24 mouse cellular contexts compared by ENCODE assay signal in genomic region chr10:60394936-60395335, GRCm38 (mm10). TPM values are rescaled to one million over a fixed set of nuclear protein-coding genes. Genes with fewer than 3 reads are reported as not detected.
DNase-seq lines count a peak whose midpoint lies in the region; ATAC-seq and TF ChIP-seq lines count a peak whose summit lies in the region.
"Had no signal": no experiment of that assay in that cellular context is flagged by ENCODE, and none has a peak within 500 bp of the region (broad histone marks: within the 10 kb centered on the region; RNA-seq: fewer than 3 reads in every experiment).

No protein-coding gene starts in this region.

- H3K9me3 ChIP-seq in forebrain, postnatal 0 days (ENCODE audit: low read length), result no peaks in the 10 kb centered on the region
- H3K9me3 ChIP-seq in forebrain, embryonic 11.5 days (ENCODE audit: control insufficient read depth, low read length), result no peaks in the 10 kb centered on the region
- no peaks in the 10 kb centered on the region for H3K9me3 ChIP-seq in neural tube, embryonic 15.5 days (replicated peaks)
- H3K9me3 ChIP-seq in midbrain, embryonic 15.5 days, result no peaks in the 10 kb centered on the region
- H3K9me3 ChIP-seq: heart, embryonic 13.5 days; limb, embryonic 15.5 days; liver, embryonic 15.5 days; midbrain, embryonic 13.5 days; stomach, embryonic 15.5 days had no signal

- H3K27me3 ChIP-seq in forebrain, postnatal 0 days (ENCODE audit: insufficient read depth, low read length), result no peaks in the 10 kb centered on the region
- no peaks in the 10 kb centered on the region for H3K27me3 ChIP-seq in forebrain, embryonic 11.5 days (ENCODE audit: control insufficient read depth, insufficient read depth, low read length)
- H3K27me3 ChIP-seq in neural tube, embryonic 15.5 days (replicated peaks), result no peaks in the 10 kb centered on the region
- H3K27me3 ChIP-seq in midbrain, embryonic 15.5 days (replicated peaks), result no peaks in the 10 kb centered on the region
- H3K27me3 ChIP-seq: limb, embryonic 15.5 days; liver, embryonic 15.5 days; midbrain, embryonic 13.5 days; stomach, embryonic 15.5 days had no signal

- peak; percentile 21 for DNase-seq in forebrain, postnatal 0 days
- no peak for DNase-seq in forebrain, embryonic 11.5 days (ENCODE audit: low spot score)
- DNase-seq in left cerebral cortex, adult 18-20 months (ENCODE audit: low spot score in 2 of 2), result peak; percentile 32 to 54
- no peak for DNase-seq in left cerebral cortex, adult 11 months (ENCODE audit: low spot score)
- peak; percentile 38 for DNase-seq in NIH3T3 (ENCODE audit: low read depth)
- DNase-seq in cerebellum, adult 11 months, result no peak
- DNase-seq: cerebellum, adult 9-10 months; heart, adult 11 months; kidney, postnatal 36 days; retina, postnatal 1 day; thymus, adult 18-20 months; thymus, postnatal 4 days had no signal

- no peak overlapping the region for H3K9ac ChIP-seq in forebrain, postnatal 0 days
- no peak overlapping the region for H3K9ac ChIP-seq in forebrain, embryonic 11.5 days (ENCODE audit: low read length)
- H3K9ac ChIP-seq in neural tube, embryonic 15.5 days (replicated peaks), result no peak overlapping the region
- H3K9ac ChIP-seq in midbrain, embryonic 15.5 days, result no peak overlapping the region
- H3K9ac ChIP-seq: heart, embryonic 13.5 days; limb, embryonic 15.5 days; liver, embryonic 15.5 days; midbrain, embryonic 13.5 days; stomach, embryonic 15.5 days had no signal

- no peak overlapping the region for H3K27ac ChIP-seq in forebrain, postnatal 0 days (ENCODE audit: low read depth, low read length)
- H3K27ac ChIP-seq in forebrain, embryonic 11.5 days (ENCODE audit: low read depth, low read length), result no peak overlapping the region
- peak overlapping the region; percentile 38 for H3K27ac ChIP-seq in neural tube, embryonic 15.5 days (replicated peaks)
- H3K27ac ChIP-seq in midbrain, embryonic 15.5 days, result no peak overlapping the region
- H3K27ac ChIP-seq: heart, embryonic 13.5 days; limb, embryonic 15.5 days; liver, embryonic 15.5 days; midbrain, embryonic 13.5 days; stomach, embryonic 15.5 days had no signal

- ATAC-seq in forebrain, postnatal 0 days, result no peak
- ATAC-seq in forebrain, embryonic 11.5 days (replicated peaks; ENCODE audit: low FRiP score), result no peak
- ATAC-seq in neural tube, embryonic 15.5 days (ENCODE audit: low FRiP score), result no peak
- no peak for ATAC-seq in midbrain, embryonic 15.5 days (replicated peaks)
- ATAC-seq: midbrain, embryonic 13.5 days had no signal

- H3K4me3 ChIP-seq in forebrain, postnatal 0 days (ENCODE audit: low read depth, low read length), result no peak overlapping the region
- no peak overlapping the region for H3K4me3 ChIP-seq in forebrain, embryonic 11.5 days (ENCODE audit: low read depth, low read length)
- no peak overlapping the region for H3K4me3 ChIP-seq in neural tube, embryonic 15.5 days (replicated peaks)
- no peak overlapping the region for H3K4me3 ChIP-seq in midbrain, embryonic 15.5 days
- H3K4me3 ChIP-seq: heart, embryonic 13.5 days; limb, embryonic 15.5 days; liver, embryonic 15.5 days; midbrain, embryonic 13.5 days; stomach, embryonic 15.5 days had no signal

- no peaks in the 10 kb centered on the region for H3K36me3 ChIP-seq in forebrain, postnatal 0 days (ENCODE audit: insufficient read depth)
- H3K36me3 ChIP-seq in forebrain, embryonic 11.5 days (ENCODE audit: control insufficient read depth, insufficient read depth, low read length), result no peaks in the 10 kb centered on the region
- no peaks in the 10 kb centered on the region for H3K36me3 ChIP-seq in neural tube, embryonic 15.5 days
- H3K36me3 ChIP-seq in midbrain, embryonic 15.5 days (replicated peaks), result no peaks in the 10 kb centered on the region
- H3K36me3 ChIP-seq: G1E; heart, embryonic 13.5 days; limb, embryonic 15.5 days; liver, embryonic 15.5 days; midbrain, embryonic 13.5 days; stomach, embryonic 15.5 days had no signal

- H3K4me2 ChIP-seq in forebrain, postnatal 0 days (ENCODE audit: low read depth), result no peak overlapping the region
- H3K4me2 ChIP-seq in forebrain, embryonic 11.5 days (ENCODE audit: low read depth, low read length, severe bottlenecking), result no peak overlapping the region
- H3K4me2 ChIP-seq in neural tube, embryonic 15.5 days, result no peak overlapping the region
- H3K4me2 ChIP-seq in midbrain, embryonic 15.5 days, result no peak overlapping the region
- H3K4me2 ChIP-seq: heart, embryonic 13.5 days; limb, embryonic 15.5 days; liver, embryonic 15.5 days; midbrain, embryonic 13.5 days; stomach, embryonic 15.5 days had no signal

- H3K4me1 ChIP-seq in forebrain, postnatal 0 days (ENCODE audit: insufficient read depth), result no peaks in the 10 kb centered on the region
- H3K4me1 ChIP-seq in forebrain, embryonic 11.5 days (replicated peaks; ENCODE audit: control insufficient read depth, insufficient read depth, low read length), result no peaks in the 10 kb centered on the region
- H3K4me1 ChIP-seq in neural tube, embryonic 15.5 days, result peaks cover 24% of the 10 kb centered on the region
- 0 out of 2 replicates have a peak, but pooled peaks cover 6% of the 10 kb centered on the region for H3K4me1 ChIP-seq in midbrain, embryonic 15.5 days

- 61% methylated on average over 7 of the region's 7 CpGs for WGBS in forebrain, postnatal 0 days
- WGBS in forebrain, embryonic 11.5 days, result 88% methylated on average over 7 of the region's 7 CpGs
- WGBS in neural tube, embryonic 15.5 days, result 42% methylated on average over 7 of the region's 7 CpGs
- 69% methylated on average over 7 of the region's 7 CpGs for WGBS in midbrain, embryonic 15.5 days

- no peak for TF ChIP-seq CTCF in forebrain, postnatal 0 days (IDR thresholded peaks at IDR 0.05; ENCODE audit: low read depth)

RNA-seq across cellular contexts. Expression of gene Gm17455, which starts 4.6 kb away (rescaled TPM):
- 4.7 and 5.4 TPM in 2 replicates for total RNA-seq in forebrain, postnatal 0 days (2014; rRNA removed)
- polyA plus RNA-seq in forebrain, postnatal 0 days (2015; fragmentation: Nextera tagmentation; extraction: Ambion mirVana), result 9.4 and 10.6 TPM in 2 replicates
- polyA plus RNA-seq in forebrain, embryonic 11.5 days (2014; fragmentation: Nextera tagmentation; extraction: Ambion mirVana), result 1.7 and 4.2 TPM in 2 replicates
- total RNA-seq in left cerebral cortex, adult 18-20 months (2021), result not detected
- polyA plus RNA-seq in neural tube, embryonic 15.5 days (2015; fragmentation: Nextera tagmentation; extraction: Ambion mirVana), result 11.3 and 12.5 TPM in 2 replicates
- polyA plus RNA-seq in midbrain, embryonic 15.5 days (2015; fragmentation: Nextera tagmentation; extraction: Ambion mirVana), result 8.9 and 11.0 TPM in 2 replicates
- total RNA-seq: adrenal gland, postnatal 4 days; G1E; gastrocnemius, adult 8-10 months; heart, postnatal 25 days; megakaryocyte progenitor cell, adult 5-6 weeks had no signal
- polyA plus RNA-seq: G1E had no signal

RNA-seq across cellular contexts. Expression of gene Vsir, which starts 48.3 kb away (rescaled TPM):
- 6.8 and 9.3 TPM in 2 replicates for total RNA-seq in forebrain, postnatal 0 days (2014; rRNA removed)
- 2.5 TPM in 2 replicates for polyA plus RNA-seq in forebrain, postnatal 0 days (2015; fragmentation: Nextera tagmentation; extraction: Ambion mirVana)
- 0.96 and 1.2 TPM in 2 replicates for polyA plus RNA-seq in forebrain, embryonic 11.5 days (2014; fragmentation: Nextera tagmentation; extraction: Ambion mirVana)
- 10 to 100 TPM; 19.7 to 20.8 TPM for total RNA-seq in left cerebral cortex, adult 18-20 months (2021)
- polyA plus RNA-seq in neural tube, embryonic 15.5 days (2015; fragmentation: Nextera tagmentation; extraction: Ambion mirVana), result 4.5 and 4.6 TPM in 2 replicates
- 2.5 and 3.0 TPM in 2 replicates for polyA plus RNA-seq in midbrain, embryonic 15.5 days (2015; fragmentation: Nextera tagmentation; extraction: Ambion mirVana)

Comparison
In these comparisons a context has a peak if more than half of its experiments do, and no peak if none do; other contexts are left out.
1. DNase-seq: peak in forebrain, postnatal 0 days (single experiment), left cerebral cortex, adult 18-20 months (2 of 2) and NIH3T3 (single experiment); none in forebrain, embryonic 11.5 days (single experiment), left cerebral cortex, adult 11 months (single experiment) and cerebellum, adult 11 months (single experiment).